Mouse (Mus musculus): ENCODE measurements around the gene Kxd1.

- TF ChIP-seq CTCF (IDR thresholded peaks at IDR 0.05; ENCODE audit: low read depth, low read length) (no peak), GATA1 (IDR thresholded peaks at IDR 0.05; ENCODE audit: borderline replicate concordance, low read length) (no peak), TAL1 (conservative IDR thresholded peaks at IDR 0.05; ENCODE audit: low read depth, low read length) (no peak), POLR2AphosphoS5 (IDR thresholded peaks at IDR 0.05; ENCODE audit: insufficient replicate concordance, low read depth, low read length) (no peak), GATA2 (IDR thresholded peaks at IDR 0.05; ENCODE audit: borderline replicate concordance, low read depth, low read length) (no peak)
Observed at GRCm38 (mm10) chr8:70486191-70486681, 41.5 kb downstream of the Kxd1 start.

Data from G1E (cell line).